Mouse (Mus musculus) Patski (cell line): ENCODE results near the gene Apeh. TPM values are rescaled to one million over a fixed set of nuclear protein-coding genes. Genes with fewer than 3 reads are reported as not detected.

Experiments
- ATAC-seq: fragments of 100-300 bp; one replicate; pipeline ENCODE4 v1.8.0; 2021
- CTCF ChIA-PET: fragments of 350-600 bp; sonication (Branson Sonifier 250); formaldehyde crosslinking; loops from one replicate; lab custom pipeline; 2022; ENCODE audit warnings: inconsistent platforms; lab: Charles Lee
- POLR2A ChIA-PET: fragments of 350-600 bp; sonication (Branson Sonifier 250); formaldehyde crosslinking; loops from one replicate; lab custom pipeline; 2022; ENCODE audit warnings: antibody characterized with exemption, inconsistent platforms; lab: Charles Lee
- DNase-seq: peaks from one replicate; pipeline ENCODE4 v3.0.0-alpha.2; 2011; ENCODE audit warnings: low read depth, low spot score
- H3K27me3 ChIP-seq: fragments of 371-371 bp; one replicate; pipeline ENCODE4 v1.5.1; 2021
- CTCF ChIP-seq: fragments of 100-300 bp; IDR thresholded peaks from one replicate; pipeline ENCODE4 v1.5.1; 2021
- in situ Hi-C: fragments of 300-500 bp; cut with MboI; formaldehyde crosslinking; loops from 3 replicates; pipeline ENCODE4 v1.11.1; 2018; ENCODE audit warnings: low pct_unique_long_range_greater_than_20kb, mixed read lengths
- polyA plus RNA-seq: library from polyadenylated mRNA; unstranded; gene quantifications from one replicate; pipeline ENCODE4 v1.2.3, GENCODE M21; 2021

Gene Apeh
- polyA plus RNA-seq, 1 experiment from 2014 or later: 93.3 TPM

- H3K27me3 ChIP-seq: no peaks in the 10 kb centered on the region
- POLR2A ChIA-PET: interaction anchor here (0.6 to 1.2 kb wide), 2 partner anchors 8 to 26 kb away, joined by 3 to 4 read pairs; no protein-coding TSS in a partner anchor
- CTCF ChIA-PET: interaction anchor here (1.1 to 3.3 kb wide), 9 partner anchors 9 to 152 kb away, joined by 3 to 14 read pairs (median 4); partner anchors contain the start of gene Cdhr4
- in situ Hi-C loops: no loop called here
- DNase-seq (no peak), ATAC-seq (no peak)
- no peak for TF ChIP-seq CTCF
Measured at GRCm38 (mm10) chr9:108052411-108052810, 42.0 kb downstream of the Apeh start.

- ChIA-PET CTCF (interaction anchor here (1.1 to 3.3 kb wide), 3 partner anchors 8 to 147 kb away, joined by 4 to 14 read pairs (median 10); no protein-coding TSS in a partner anchor), POLR2A (interaction anchor here (1.2 kb wide), 1 partner anchor 9 kb away, joined by 3 read pairs; no protein-coding TSS in a partner anchor)
- H3K27me3 ChIP-seq: no peaks in the 10 kb centered on the region
- no peak for DNase-seq
- no peak for ATAC-seq
- in situ Hi-C loops: no loop called here
- no peak for TF ChIP-seq CTCF
Measured at GRCm38 (mm10) chr9:108051931-108052220, 42.5 kb downstream of the Apeh start.

- no peak for TF ChIP-seq CTCF
- no peak for DNase-seq
- no peaks in the 10 kb centered on the region for H3K27me3 ChIP-seq
- no peak for ATAC-seq
- ChIA-PET POLR2A (interaction anchor here (1.2 kb wide), 1 partner anchor 9 kb away, joined by 3 read pairs; no protein-coding TSS in a partner anchor), CTCF (interaction anchor here (2.8 to 3.3 kb wide), 2 partner anchors 89 to 147 kb away, joined by 10 to 14 read pairs; no protein-coding TSS in a partner anchor)
- in situ Hi-C loops: no loop called here
Measured at GRCm38 (mm10) chr9:108051184-108051930, 43.0 kb downstream of the Apeh start.

DNA sequence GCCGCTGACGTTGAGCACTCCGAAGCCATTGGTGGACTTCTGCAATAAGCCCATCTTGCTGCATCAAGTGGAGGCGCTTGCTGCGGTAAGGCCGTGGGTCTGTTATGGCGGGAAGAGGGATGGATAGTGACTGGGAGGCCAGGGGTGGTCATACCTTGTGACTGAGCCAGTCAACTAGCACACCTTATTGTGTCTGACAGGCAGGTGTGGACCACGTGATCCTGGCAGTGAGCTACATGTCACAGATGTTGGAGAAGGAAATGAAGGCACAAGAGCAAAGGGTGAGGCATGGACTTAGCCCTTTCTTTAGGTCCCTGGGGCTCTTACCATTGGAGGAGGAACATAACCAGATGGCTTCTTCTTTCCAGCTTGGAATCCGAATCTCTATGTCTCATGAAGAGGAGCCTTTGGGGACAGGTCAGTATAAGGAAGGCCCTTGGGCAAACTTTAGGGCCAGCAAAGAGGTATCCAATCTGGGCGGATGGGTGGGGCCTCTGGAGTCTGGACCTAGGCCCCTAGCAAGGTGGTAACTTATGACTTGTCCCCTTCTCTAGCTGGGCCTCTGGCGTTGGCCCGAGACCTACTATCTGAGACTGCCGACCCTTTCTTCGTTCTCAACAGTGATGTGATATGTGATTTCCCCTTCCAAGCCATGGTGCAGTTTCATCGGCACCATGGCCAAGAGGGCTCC lies 44.7 kb downstream of the Apeh start:
- ChIA-PET CTCF (interaction anchor here (2.8 kb wide), 1 partner anchor 87 kb away, joined by 10 read pairs; no protein-coding TSS in a partner anchor), POLR2A (no interaction called here)
- in situ Hi-C loops: no loop called here
- ATAC-seq: no peak
- no peak for DNase-seq
- no peak for TF ChIP-seq CTCF
- no peaks in the 10 kb centered on the region for H3K27me3 ChIP-seq

DNA sequence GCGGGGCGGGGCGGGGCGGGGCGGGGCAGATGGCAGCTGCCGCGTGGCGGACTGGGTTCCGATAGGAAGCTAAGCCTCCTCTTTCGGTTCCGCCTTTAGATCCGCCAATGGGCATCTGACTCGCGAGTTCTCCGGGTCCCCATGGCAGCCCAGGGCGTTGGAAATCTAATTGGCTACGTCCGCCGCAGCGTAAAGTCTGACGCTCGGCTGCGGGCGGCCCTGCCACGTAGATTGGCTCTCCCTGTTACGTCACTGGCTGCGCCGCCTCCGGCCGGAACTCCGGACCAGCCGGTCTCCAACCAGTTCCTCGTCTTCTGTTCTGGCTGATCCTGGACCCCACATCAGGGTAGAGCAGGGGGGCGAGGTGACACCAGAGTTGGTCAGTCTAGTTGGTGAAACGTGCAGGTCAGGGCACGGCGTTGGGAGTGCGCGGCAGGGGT lies 45.4 kb downstream of the Apeh start, which contains the start of gene Gmppb:
Gene Gmppb, plus strand, starts transcription at position 227 of the 440 bp plus-strand sequence.
- POLR2A ChIA-PET: no interaction called here
- TF ChIP-seq CTCF: no peak
- ATAC-seq (peak; percentile 92), DNase-seq (peak; percentile 77)
- in situ Hi-C loops: no loop called here
- H3K27me3 ChIP-seq: no peaks in the 10 kb centered on the region
- CTCF ChIA-PET: interaction anchor here (0.9 to 2.8 kb wide), 3 partner anchors 10 to 86 kb away, joined by 3 to 10 read pairs (median 3); no protein-coding TSS in a partner anchor

DNA sequence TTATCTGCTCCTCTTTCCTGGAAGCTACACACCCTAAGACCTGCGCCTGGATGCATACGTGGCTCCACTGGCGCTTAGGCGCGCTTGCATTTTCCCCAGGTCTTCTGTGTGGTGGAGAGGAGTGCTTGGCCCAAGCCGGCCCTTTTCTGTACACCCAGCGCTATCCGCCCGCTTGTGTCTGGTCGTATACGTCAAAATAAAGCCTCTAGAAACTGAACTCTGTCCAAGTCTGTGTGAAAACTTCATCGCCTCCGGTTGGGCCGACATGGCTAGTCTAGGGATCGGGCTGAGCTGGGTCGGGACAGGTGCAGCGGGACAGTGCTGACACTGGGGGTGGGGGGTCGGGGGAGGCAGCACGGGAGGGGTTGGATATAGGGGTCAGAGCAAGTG lies 45.8 kb downstream of the Apeh start:
- no peaks in the 10 kb centered on the region for H3K27me3 ChIP-seq
- CTCF ChIA-PET: interaction anchor here (0.9 to 1.3 kb wide), 2 partner anchors 9 to 19 kb away, joined by 3 read pairs; no protein-coding TSS in a partner anchor
- POLR2A ChIA-PET: no interaction called here
- DNase-seq (no peak), ATAC-seq (no peak)
- in situ Hi-C loops: no loop called here
- TF ChIP-seq CTCF: no peak

GRCm38 (mm10) chr9:108047601-108048565 lies 46.5 kb downstream of the Apeh start:
- H3K27me3 ChIP-seq: no peaks in the 10 kb centered on the region
- TF ChIP-seq CTCF: no peak
- ChIA-PET POLR2A (no interaction called here), CTCF (interaction anchor here (0.9 to 1.3 kb wide), 2 partner anchors 8 to 20 kb away, joined by 3 read pairs; no protein-coding TSS in a partner anchor)
- ATAC-seq (no peak), DNase-seq (no peak)
- in situ Hi-C loops: no loop called here

DNA sequence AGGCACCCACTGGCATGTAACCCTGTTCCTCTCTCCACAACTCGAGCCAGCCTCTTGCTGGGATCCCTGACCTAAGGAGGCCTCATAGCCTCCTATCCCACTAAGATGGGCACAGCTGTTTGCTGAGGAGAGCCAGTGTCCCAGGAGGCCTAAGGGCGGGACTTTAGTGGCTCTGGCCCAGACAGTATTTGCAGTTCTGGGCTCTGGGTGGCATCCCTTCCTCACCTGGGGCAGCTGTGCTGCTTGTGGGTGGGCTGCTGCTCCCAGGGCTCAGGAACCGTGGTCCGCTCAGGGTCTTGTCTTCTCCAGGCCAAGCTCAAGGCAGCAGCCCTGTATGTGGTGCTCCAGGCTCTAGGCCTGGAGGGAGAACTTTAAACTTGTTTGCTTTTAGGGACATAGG lies 47.8 kb downstream of the Apeh start:
- DNase-seq (no peak), ATAC-seq (no peak)
- ChIA-PET POLR2A (no interaction called here), CTCF (interaction anchor here (1.4 to 1.5 kb wide), 2 partner anchors 9 to 34 kb away, joined by 3 read pairs; no protein-coding TSS in a partner anchor)
- in situ Hi-C loops: no loop called here
- no peak for TF ChIP-seq CTCF
- H3K27me3 ChIP-seq: no peaks in the 10 kb centered on the region

DNA sequence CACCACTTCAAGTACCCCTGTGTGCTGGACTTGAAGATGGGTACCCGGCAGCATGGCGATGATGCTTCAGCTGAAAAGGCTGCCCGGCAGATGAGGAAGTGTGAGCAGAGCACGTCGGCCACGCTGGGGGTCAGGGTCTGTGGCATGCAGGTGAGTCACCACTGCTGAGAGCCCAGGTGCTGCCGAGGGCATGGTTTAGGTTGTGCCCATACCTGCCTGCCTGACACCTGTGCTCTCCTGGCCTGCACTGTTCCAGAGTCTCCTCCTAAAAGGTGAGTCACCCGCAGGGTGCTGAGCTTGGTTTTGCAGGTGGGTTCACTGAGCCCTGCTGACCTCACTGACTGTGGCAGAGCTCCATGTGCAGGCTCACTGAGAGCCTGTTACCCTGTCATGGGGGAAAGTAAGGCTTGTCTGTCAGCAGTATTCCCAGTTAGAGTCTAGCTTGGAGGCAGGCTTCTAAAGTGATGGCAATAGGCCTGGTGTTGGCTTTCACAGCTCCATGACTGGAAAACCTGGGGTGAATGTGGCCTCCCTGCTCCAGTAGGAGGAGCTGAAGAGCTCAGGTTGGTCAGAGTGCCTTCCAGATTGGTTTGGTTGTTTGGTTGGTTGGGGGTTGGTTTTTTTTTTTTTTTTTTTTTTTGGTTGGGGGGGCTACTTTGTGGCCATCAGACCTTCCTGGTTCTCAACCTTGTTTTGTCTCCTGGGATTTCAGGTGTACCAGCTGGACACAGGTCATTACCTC lies 49.5 kb downstream of the Apeh start:
- H3K27me3 ChIP-seq: no peaks in the 10 kb centered on the region
- TF ChIP-seq CTCF: no peak
- in situ Hi-C loops: no loop called here
- ATAC-seq: no peak
- ChIA-PET CTCF (interaction anchor here (1.2 to 1.5 kb wide), 2 partner anchors 8 to 140 kb away, joined by 3 to 4 read pairs; no protein-coding TSS in a partner anchor), POLR2A (interaction anchor here (0.5 kb wide), 1 partner anchor 231 kb away, joined by 3 read pairs; no protein-coding TSS in a partner anchor)
- no peak for DNase-seq

Other genes with a start within 250 kb of the Apeh start
- 54.2 TPM for gene Rbm6, start 221.4 kb downstream of the Apeh start, polyA plus RNA-seq
- gene Mon1a, start 206.5 kb downstream of the Apeh start, polyA plus RNA-seq: 13.4 TPM
- 0.12 TPM for gene Mst1r, start 187.7 kb downstream of the Apeh start, polyA plus RNA-seq
- not detected for gene Actl11, start 166.1 kb downstream of the Apeh start, polyA plus RNA-seq
- 0.05 TPM for gene Camkv, start 158.9 kb downstream of the Apeh start, polyA plus RNA-seq
- 7.3 TPM for gene Traip, start 144.5 kb downstream of the Apeh start, polyA plus RNA-seq
- 18.8 TPM for gene Uba7, start 119.1 kb downstream of the Apeh start, polyA plus RNA-seq
- not detected for gene Gm20661, start 111.5 kb downstream of the Apeh start, polyA plus RNA-seq
- gene Inka1, start 108.7 kb downstream of the Apeh start, polyA plus RNA-seq: 0.24 TPM
- gene Cdhr4, start 102.1 kb downstream of the Apeh start, polyA plus RNA-seq: not detected
- not detected for gene Gm20662, start 98.3 kb downstream of the Apeh start, polyA plus RNA-seq
- 83.8 TPM for gene Ip6k1, start 92.1 kb downstream of the Apeh start, polyA plus RNA-seq
- gene Gmppb, start 45.4 kb downstream of the Apeh start, polyA plus RNA-seq: 19.3 TPM
- 2.9 TPM for gene Amigo3, start 41.4 kb downstream of the Apeh start, polyA plus RNA-seq
- gene Mst1, start 14.2 kb downstream of the Apeh start, polyA plus RNA-seq: 0.14 TPM
- gene Rnf123, start 11.3 kb downstream of the Apeh start, polyA plus RNA-seq: 52.2 TPM
- 0.08 TPM for gene Bsn, start 95.8 kb upstream of the Apeh start, polyA plus RNA-seq
- gene Dag1, start 169.4 kb upstream of the Apeh start, polyA plus RNA-seq: 336 TPM
- 30.9 TPM for gene Nicn1, start 195.8 kb upstream of the Apeh start, polyA plus RNA-seq
- 6.0 TPM for gene Amt, start 202.2 kb upstream of the Apeh start, polyA plus RNA-seq
- 353 TPM for gene Rhoa, start 211.5 kb upstream of the Apeh start, polyA plus RNA-seq
- gene Tcta, start 211.6 kb upstream of the Apeh start, polyA plus RNA-seq: 30.2 TPM
- gene Gpx1, start 244.3 kb upstream of the Apeh start, polyA plus RNA-seq: 372 TPM